Mouse (Mus musculus) CH12.LX (cell line): ENCODE data around the gene Abr. TPM values are rescaled to one million over a fixed set of nuclear protein-coding genes. Genes with fewer than 3 reads are reported as not detected.

Source experiments
- DNase-seq: peaks from one replicate; pipeline ENCODE4 v3.0.0-alpha.2; 2013; ENCODE audit errors: extremely low read depth
- H3K27ac ChIP-seq: 2 replicates; pipeline ENCODE4 v1.5.1; 2012; ENCODE audit warnings: low read depth, mild to moderate bottlenecking, control low read depth, moderate library complexity; ENCODE audit not compliant: insufficient read depth
- H3K27me3 ChIP-seq: replicated peaks from 2 replicates; pipeline ENCODE3; 2012; ENCODE audit warnings: inconsistent platforms
- H3K36me3 ChIP-seq, 2 experiments: replicated peaks in 1 of 2; 2 replicates each; pipeline versions ENCODE3 to v1.6.1; 2012; ENCODE audit warnings: inconsistent platforms in 1 of 2, low read length in 1 of 2, mild to moderate bottlenecking in 1 of 2, mixed read lengths in 1 of 2, moderate library complexity in 1 of 2; ENCODE audit not compliant: control insufficient read depth in 1 of 2, insufficient read depth in 1 of 2
- H3K4me1 ChIP-seq, 2 experiments: 2 replicates each; pipeline ENCODE4 v1.6.1; 2012; ENCODE audit warnings: inconsistent platforms in 1 of 2, moderate library complexity in 1 of 2; ENCODE audit not compliant: insufficient read depth in 2 of 2, control insufficient read depth in 1 of 2
- H3K4me2 ChIP-seq: 2 replicates; pipeline ENCODE4 v1.6.1; 2012; ENCODE audit warnings: low read depth, mild to moderate bottlenecking, control low read depth; ENCODE audit not compliant: poor library complexity, insufficient read depth, severe bottlenecking
- H3K4me3 ChIP-seq, 3 experiments: fragments of 150-350 bp in 1 of 3; sonication (generic) in 1 of 3; replicated peaks in 1 of 3; 2 replicates each; pipeline versions ENCODE3 to v1.5.1; 2011 to 2012; ENCODE audit warnings: low read depth in 2 of 3, low read length in 2 of 3, mild to moderate bottlenecking in 2 of 3, moderate library complexity in 2 of 3, control low read depth in 1 of 3, improper control_type of control experiment in 1 of 3, inconsistent platforms in 1 of 3, mixed read lengths in 1 of 3; ENCODE audit not compliant: poor library complexity in 1 of 3
- H3K79me2 ChIP-seq: replicated peaks from 2 replicates; pipeline ENCODE4 v1.6.1; 2012; ENCODE audit warnings: mild to moderate bottlenecking, moderate library complexity; ENCODE audit not compliant: control insufficient read depth, poor library complexity, insufficient read depth, severe bottlenecking; ENCODE audit errors: extremely low read depth
- H3K9ac ChIP-seq: 2 replicates; pipeline ENCODE4 v1.6.1; 2012; ENCODE audit warnings: low read depth, mild to moderate bottlenecking, control low read depth, moderate library complexity; ENCODE audit not compliant: insufficient read depth
- H3K9me3 ChIP-seq: replicated peaks from 2 replicates; pipeline ENCODE3; 2012; ENCODE audit warnings: low read length, inconsistent platforms, mixed read lengths
- CHD2 ChIP-seq: IDR thresholded peaks from 2 replicates; pipeline ENCODE4 v1.6.1; 2011; ENCODE audit warnings: low read length, improper control_type of control experiment
- CTCF ChIP-seq, 2 experiments: IDR thresholded peaks in 1 of 2; conservative IDR thresholded peaks in 1 of 2; 2 replicates each; pipeline ENCODE4 v1.5.1; 2011 to 2012; ENCODE audit warnings: low read depth in 2 of 2, low read length in 2 of 2, improper control_type of control experiment in 1 of 2, inconsistent platforms in 1 of 2, mild to moderate bottlenecking in 1 of 2, moderate library complexity in 1 of 2
- E2F4 ChIP-seq: IDR thresholded peaks from 2 replicates; pipeline ENCODE4 v1.6.1; 2011; ENCODE audit warnings: low read depth, low read length, improper control_type of control experiment; ENCODE audit not compliant: insufficient replicate concordance
- ELF1 ChIP-seq: IDR thresholded peaks from 2 replicates; pipeline ENCODE4 v1.6.1; 2014; ENCODE audit warnings: low read depth, mild to moderate bottlenecking, inconsistent platforms, low read length, improper control_type of control experiment
- ETS1 ChIP-seq: conservative IDR thresholded peaks from 2 replicates; pipeline ENCODE4 v1.6.1; 2012; ENCODE audit warnings: low read depth, mild to moderate bottlenecking, inconsistent platforms, low read length, improper control_type of control experiment, moderate library complexity
- GABPA ChIP-seq: IDR thresholded peaks from 2 replicates; pipeline ENCODE4 v1.6.1; 2012; ENCODE audit warnings: low read depth, low read length, improper control_type of control experiment, inconsistent platforms; ENCODE audit not compliant: insufficient replicate concordance
- HCFC1 ChIP-seq: IDR thresholded peaks from 2 replicates; pipeline ENCODE4 v1.6.1; 2012; ENCODE audit warnings: low read depth, mild to moderate bottlenecking, inconsistent platforms, low read length, improper control_type of control experiment
- JUND ChIP-seq: conservative IDR thresholded peaks from 2 replicates; pipeline ENCODE4 v1.6.1; 2011; ENCODE audit warnings: low read depth, low read length, improper control_type of control experiment
- MAFK ChIP-seq: IDR thresholded peaks from 2 replicates; pipeline ENCODE4 v1.6.1; 2011; ENCODE audit warnings: low read length, improper control_type of control experiment; ENCODE audit not compliant: insufficient replicate concordance
- MAZ ChIP-seq: IDR thresholded peaks from 2 replicates; pipeline ENCODE4 v1.6.1; 2012; ENCODE audit warnings: low read depth, mild to moderate bottlenecking, inconsistent platforms, low read length, improper control_type of control experiment, moderate library complexity
- MEF2A ChIP-seq: IDR thresholded peaks from 2 replicates; pipeline ENCODE4 v1.6.1; 2014; ENCODE audit warnings: low read depth, mild to moderate bottlenecking, inconsistent platforms, low read length, improper control_type of control experiment, borderline replicate concordance
- MXI1 ChIP-seq: IDR thresholded peaks from 2 replicates; pipeline ENCODE4 v1.6.1; 2011; ENCODE audit warnings: mild to moderate bottlenecking, low read depth, low read length, improper control_type of control experiment
- NELFE ChIP-seq: IDR thresholded peaks from 2 replicates; pipeline ENCODE4 v1.6.1; 2011; ENCODE audit warnings: low read depth, low read length, improper control_type of control experiment
- NRF1 ChIP-seq: IDR thresholded peaks from 2 replicates; pipeline ENCODE4 v1.6.1; 2014; ENCODE audit warnings: low read depth, mild to moderate bottlenecking, inconsistent platforms, low read length, improper control_type of control experiment, moderate library complexity
- PAX5 ChIP-seq: IDR thresholded peaks from 2 replicates; pipeline ENCODE4 v1.6.1; 2012; ENCODE audit warnings: low read length, inconsistent platforms, mixed read lengths
- POLR2A ChIP-seq: IDR thresholded peaks from 2 replicates; pipeline ENCODE4 v1.6.1; 2011; ENCODE audit warnings: low read depth, mild to moderate bottlenecking, improper control_type of control experiment, low read length
- POLR2AphosphoS2 ChIP-seq: IDR thresholded peaks from 2 replicates; pipeline ENCODE4 v1.6.1; 2011; ENCODE audit warnings: low read depth, low read length, improper control_type of control experiment
- SIN3A ChIP-seq: IDR thresholded peaks from 2 replicates; pipeline ENCODE4 v1.6.1; 2012; ENCODE audit warnings: low read length, improper control_type of control experiment, inconsistent platforms
- TBP ChIP-seq: conservative IDR thresholded peaks from 2 replicates; pipeline ENCODE4 v1.6.1; 2011; ENCODE audit warnings: low read depth, low read length, improper control_type of control experiment
- UBTF ChIP-seq: IDR thresholded peaks from 2 replicates; pipeline ENCODE4 v1.6.1; 2012; ENCODE audit warnings: low read depth, mild to moderate bottlenecking, inconsistent platforms, low read length, improper control_type of control experiment, moderate library complexity
- USF1 ChIP-seq: IDR thresholded peaks from 2 replicates; pipeline ENCODE4 v1.6.1; 2014; ENCODE audit warnings: low read depth, mild to moderate bottlenecking, inconsistent platforms, low read length, improper control_type of control experiment
- USF2 ChIP-seq: conservative IDR thresholded peaks from 2 replicates; pipeline ENCODE4 v1.6.1; 2011; ENCODE audit warnings: low read depth, low read length, improper control_type of control experiment
- ZC3H11A ChIP-seq: IDR thresholded peaks from 2 replicates; pipeline ENCODE4 v1.6.1; 2012; ENCODE audit warnings: low read depth, mild to moderate bottlenecking, inconsistent platforms, low read length, improper control_type of control experiment
- ZKSCAN1 ChIP-seq: IDR thresholded peaks from 2 replicates; pipeline ENCODE4 v1.6.1; 2012; ENCODE audit warnings: low read depth, inconsistent platforms, low read length, improper control_type of control experiment, borderline replicate concordance
- ZNF384 ChIP-seq: IDR thresholded peaks from 2 replicates; pipeline ENCODE4 v1.6.1; 2012; ENCODE audit warnings: low read depth, low read length, improper control_type of control experiment, inconsistent platforms
- dilution Hi-C: fragments of 300-500 bp; cut with MboI; formaldehyde crosslinking; loops from 2 replicates; pipeline ENCODE4 v1.14.3; 2020; ENCODE audit warnings: low sequenced_read_pairs; ENCODE audit not compliant: extremely low pct_unique_long_range_greater_than_20kb, extremely low pct_ligation_motif_present
- in situ Hi-C: fragments of 300-500 bp; cut with MboI; formaldehyde crosslinking; loops from 3 replicates; pipeline ENCODE4 v1.14.3; 2019; ENCODE audit warnings: low sequenced_read_pairs, low pct_ligation_motif_present, low pct_unique_long_range_greater_than_20kb, mixed read lengths
- polyA plus RNA-seq: library from polyadenylated mRNA; unstranded; fragments of >175 nt; gene quantifications from 2 replicates; pipeline ENCODE4 v1.2.1, GENCODE M21; 2012; ENCODE audit warnings: low read depth; ENCODE audit not compliant: insufficient read length
- total RNA-seq, 2 experiments: library from RNA; depleted of rRNA; stranded (reverse); fragments of 300-350 nt in 1 of 2; fragments of >200 nt in 1 of 2; gene quantifications; 2 replicates each; pipeline ENCODE4 v1.2.3; 2012 to 2014

The Abr gene
- total and polyA plus RNA-seq, 3 experiments, result 21.0 to 49.5 (median 37.4) TPM

DNA sequence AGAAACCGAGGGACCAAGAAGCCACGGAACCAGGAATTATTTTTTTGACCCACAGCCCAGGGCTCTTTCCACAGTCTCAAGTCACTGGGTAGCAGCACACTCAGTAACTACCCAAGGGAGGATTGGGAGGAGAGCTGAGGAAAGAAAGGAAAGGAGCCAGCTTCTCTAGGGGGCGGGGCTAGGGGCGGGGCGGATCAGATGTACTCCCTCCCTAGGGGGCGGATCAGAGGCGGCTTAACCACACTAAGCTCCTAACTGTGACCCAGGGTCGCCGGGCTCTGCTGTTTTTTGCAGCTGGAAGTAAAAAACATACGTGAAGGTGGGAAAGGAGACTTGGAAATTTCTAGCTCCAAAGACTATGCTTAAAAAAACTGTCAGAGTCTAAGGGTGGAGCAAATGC lies 175.9 kb downstream of the Abr start:
- peak; percentile 48 for DNase-seq
- Histone ChIP-seq H3K4me3 (no peak overlapping the region), H3K79me2 (no peaks in the 10 kb centered on the region), H3K9ac (no peak overlapping the region), H3K27ac (no peak overlapping the region), H3K9me3 (no peaks in the 10 kb centered on the region), H3K36me3 (peaks cover 36 to 93% of the 10 kb centered on the region in 2 experiments), H3K4me2 (no peak overlapping the region), H3K27me3 (no peaks in the 10 kb centered on the region), H3K4me1 (peaks cover under 1 to 10% of the 10 kb centered on the region in 2 experiments; a peak in 1 of 4 replicates)
- dilution Hi-C loops, result no loop called here
- no peak for TF ChIP-seq GABPA
- no peak for TF ChIP-seq CTCF (conservative IDR thresholded peaks at IDR 0.05 in 1 of 2, IDR thresholded peaks at IDR 0.05 in 1 of 2; ENCODE audit: low read depth in 2 of 2, low read length in 2 of 2)
- TF ChIP-seq ETS1, result no peak
- no peak for TF ChIP-seq PAX5
- no peak for TF ChIP-seq USF2
- TF ChIP-seq CHD2, result no peak
- no peak for TF ChIP-seq E2F4
- no peak for TF ChIP-seq TBP
- TF ChIP-seq ZC3H11A, result no peak
- no peak for TF ChIP-seq USF1
- TF ChIP-seq JUND, result no peak
- no peak for TF ChIP-seq MAFK
- TF ChIP-seq SIN3A, result no peak
- TF ChIP-seq NRF1, result no peak
- no peak for TF ChIP-seq MAZ
- in situ Hi-C loops, result no loop called here

DNA sequence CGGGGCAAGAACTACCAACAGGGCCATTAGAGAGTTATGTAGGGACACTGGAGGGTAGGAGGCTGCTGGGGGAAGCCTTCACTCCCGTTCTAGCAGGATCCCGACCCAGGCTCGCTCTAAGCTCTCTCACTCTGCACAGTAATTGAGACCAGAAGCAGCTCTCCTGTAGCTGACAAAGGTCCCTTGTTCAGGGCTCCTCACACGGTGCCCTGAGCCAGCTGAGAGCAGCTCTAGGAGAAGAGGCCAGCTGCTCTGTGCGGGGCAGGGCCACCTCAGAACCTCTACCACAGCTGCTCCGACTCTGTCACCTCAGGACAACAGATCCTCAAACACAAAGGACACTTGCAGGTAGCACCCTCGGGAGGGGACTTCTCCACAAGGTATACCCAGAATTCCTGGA lies 176.7 kb downstream of the Abr start:
- in situ Hi-C loops, result no loop called here
- TF ChIP-seq POLR2AphosphoS2 (no peak), CHD2 (no peak), MXI1 (no peak), USF1 (no peak), TBP (no peak), UBTF (no peak), E2F4 (no peak), MEF2A (no peak), GABPA (no peak), JUND (no peak), MAZ (no peak), ZKSCAN1 (no peak), POLR2A (no peak), PAX5 (no peak), USF2 (no peak), HCFC1 (no peak), NELFE (no peak), ELF1 (no peak), ZNF384 (no peak)
- DNase-seq, result no peak
- Histone ChIP-seq H3K4me1 (peaks cover 0 to 16% of the 10 kb centered on the region in 2 experiments; a peak in 2 of 4 replicates), H3K9ac (no peak overlapping the region), H3K79me2 (no peaks in the 10 kb centered on the region), H3K27ac (no peak overlapping the region), H3K27me3 (no peaks in the 10 kb centered on the region), H3K4me3 (no peak overlapping the region), H3K9me3 (no peaks in the 10 kb centered on the region), H3K4me2 (no peak overlapping the region), H3K36me3 (peaks cover 30 to 91% of the 10 kb centered on the region in 2 experiments)
- dilution Hi-C loops, result no loop called here
